Mouse (Mus musculus): ENCODE measurements around the gene Tnfsf13. TPM values are rescaled to one million over a fixed set of nuclear protein-coding genes. Genes with fewer than 3 reads are reported as not detected.

Tnfsf13 gene
- polyA plus RNA-seq, 1 experiment from 2014 or later, result 0.55 TPM

- Histone ChIP-seq H3K4me2 (replicated peaks) (no peak overlapping the region), H3K4me1 (replicated peaks; ENCODE audit: control insufficient read depth, insufficient read depth, low read length) (0 out of 2 replicates have a peak, but pooled peaks cover 3% of the 10 kb centered on the region), H3K27ac (no peak overlapping the region), H3K27me3 (ENCODE audit: control insufficient read depth, insufficient read depth, low read length) (no peaks in the 10 kb centered on the region), H3K9me3 (ENCODE audit: control insufficient read depth, low read length) (no peaks in the 10 kb centered on the region), H3K4me3 (replicated peaks; ENCODE audit: low read length) (no peak overlapping the region), H3K36me3 (replicated peaks; ENCODE audit: control insufficient read depth, insufficient read depth) (no peaks in the 10 kb centered on the region), H3K9ac (no peak overlapping the region)
- no peak for ATAC-seq (ENCODE audit: low FRiP score)
- 26% methylated on average over 5 of the region's 5 CpGs for WGBS
- DNase-seq (ENCODE audit: low spot score), result no peak
These were observed 30.3 kb upstream of the Tnfsf13 start for GRCm38 (mm10) chr11:69715929-69716328.

- H3K27me3 ChIP-seq (ENCODE audit: control insufficient read depth, insufficient read depth, low read length), result no peaks in the 10 kb centered on the region
- no peaks in the 10 kb centered on the region for H3K36me3 ChIP-seq (replicated peaks; ENCODE audit: control insufficient read depth, insufficient read depth)
- H3K4me1 ChIP-seq (replicated peaks; ENCODE audit: control insufficient read depth, insufficient read depth, low read length), result 0 out of 2 replicates have a peak, but pooled peaks cover 3% of the 10 kb centered on the region
- 59% methylated on average over 9 of the region's 9 CpGs for WGBS
- no peak overlapping the region for H3K4me3 ChIP-seq (replicated peaks; ENCODE audit: low read length)
- H3K4me2 ChIP-seq (replicated peaks), result no peak overlapping the region
- H3K27ac ChIP-seq, result no peak overlapping the region
- ATAC-seq (ENCODE audit: low FRiP score) (no peak), DNase-seq (ENCODE audit: low spot score) (no peak)
- H3K9ac ChIP-seq, result no peak overlapping the region
- H3K9me3 ChIP-seq (ENCODE audit: control insufficient read depth, low read length), result no peaks in the 10 kb centered on the region
These were observed 29.9 kb upstream of the Tnfsf13 start for GRCm38 (mm10) chr11:69715482-69715881.

- Histone ChIP-seq H3K4me1 (replicated peaks; ENCODE audit: control insufficient read depth, insufficient read depth, low read length) (0 out of 2 replicates have a peak, but pooled peaks cover 3% of the 10 kb centered on the region), H3K36me3 (replicated peaks; ENCODE audit: control insufficient read depth, insufficient read depth) (no peaks in the 10 kb centered on the region), H3K27ac (no peak overlapping the region), H3K9ac (no peak overlapping the region), H3K4me3 (replicated peaks; ENCODE audit: low read length) (no peak overlapping the region), H3K9me3 (ENCODE audit: control insufficient read depth, low read length) (no peaks in the 10 kb centered on the region), H3K27me3 (ENCODE audit: control insufficient read depth, insufficient read depth, low read length) (no peaks in the 10 kb centered on the region), H3K4me2 (replicated peaks) (no peak overlapping the region)
- no peak for DNase-seq (ENCODE audit: low spot score)
- WGBS, result 75% methylated on average over 18 of the region's 18 CpGs
- no peak for ATAC-seq (ENCODE audit: low FRiP score)
These were observed 29.2 kb upstream of the Tnfsf13 start for GRCm38 (mm10) chr11:69714636-69715329.

- Histone ChIP-seq H3K4me1 (replicated peaks; ENCODE audit: control insufficient read depth, insufficient read depth, low read length) (no peaks in the 10 kb centered on the region), H3K9ac (no peak overlapping the region), H3K36me3 (replicated peaks; ENCODE audit: control insufficient read depth, insufficient read depth) (no peaks in the 10 kb centered on the region), H3K27ac (no peak overlapping the region), H3K27me3 (ENCODE audit: control insufficient read depth, insufficient read depth, low read length) (no peaks in the 10 kb centered on the region), H3K9me3 (ENCODE audit: control insufficient read depth, low read length) (no peaks in the 10 kb centered on the region), H3K4me3 (replicated peaks; ENCODE audit: low read length) (no peak overlapping the region), H3K4me2 (replicated peaks) (no peak overlapping the region)
- ATAC-seq (ENCODE audit: low FRiP score) (no peak), DNase-seq (ENCODE audit: low spot score) (no peak)
- WGBS, result 79% methylated on average over 20 of the region's 20 CpGs
These were observed 27.5 kb upstream of the Tnfsf13 start for GRCm38 (mm10) chr11:69712954-69713672.

GRCm38 (mm10) chr11:69711082-69711481 is 25.5 kb upstream of the Tnfsf13 start:
- Histone ChIP-seq H3K27ac (no peak overlapping the region), H3K4me1 (replicated peaks; ENCODE audit: control insufficient read depth, insufficient read depth, low read length) (no peaks in the 10 kb centered on the region), H3K4me2 (replicated peaks) (no peak overlapping the region), H3K9ac (no peak overlapping the region), H3K4me3 (replicated peaks; ENCODE audit: low read length) (no peak overlapping the region), H3K9me3 (ENCODE audit: control insufficient read depth, low read length) (no peaks in the 10 kb centered on the region), H3K27me3 (ENCODE audit: control insufficient read depth, insufficient read depth, low read length) (no peaks in the 10 kb centered on the region), H3K36me3 (replicated peaks; ENCODE audit: control insufficient read depth, insufficient read depth) (no peaks in the 10 kb centered on the region)
- no peak for DNase-seq (ENCODE audit: low spot score)
- ATAC-seq (ENCODE audit: low FRiP score), result no peak
- whole genome bisulfite sequencing, result 91% methylated on average over 2 of the region's 2 CpGs

GRCm38 (mm10) chr11:69710470-69710869 is 24.9 kb upstream of the Tnfsf13 start:
- DNase-seq (ENCODE audit: low spot score) (no peak), ATAC-seq (ENCODE audit: low FRiP score) (no peak)
- Histone ChIP-seq H3K27ac (no peak overlapping the region), H3K9ac (no peak overlapping the region), H3K4me3 (replicated peaks; ENCODE audit: low read length) (no peak overlapping the region), H3K36me3 (replicated peaks; ENCODE audit: control insufficient read depth, insufficient read depth) (no peaks in the 10 kb centered on the region), H3K4me2 (replicated peaks) (no peak overlapping the region), H3K4me1 (replicated peaks; ENCODE audit: control insufficient read depth, insufficient read depth, low read length) (no peaks in the 10 kb centered on the region), H3K27me3 (ENCODE audit: control insufficient read depth, insufficient read depth, low read length) (no peaks in the 10 kb centered on the region), H3K9me3 (ENCODE audit: control insufficient read depth, low read length) (no peaks in the 10 kb centered on the region)
- WGBS, result 71% methylated on average over 3 of the region's 3 CpGs

- H3K36me3 ChIP-seq (replicated peaks; ENCODE audit: control insufficient read depth, insufficient read depth), result no peaks in the 10 kb centered on the region
- no peak overlapping the region for H3K27ac ChIP-seq
- H3K9ac ChIP-seq, result no peak overlapping the region
- H3K9me3 ChIP-seq (ENCODE audit: control insufficient read depth, low read length), result no peaks in the 10 kb centered on the region
- no peaks in the 10 kb centered on the region for H3K4me1 ChIP-seq (replicated peaks; ENCODE audit: control insufficient read depth, insufficient read depth, low read length)
- H3K4me3 ChIP-seq (replicated peaks; ENCODE audit: low read length), result no peak overlapping the region
- ATAC-seq (ENCODE audit: low FRiP score) (no peak), DNase-seq (ENCODE audit: low spot score) (no peak)
- 63% methylated on average over 11 of the region's 11 CpGs for WGBS
- no peak overlapping the region for H3K4me2 ChIP-seq (replicated peaks)
- H3K27me3 ChIP-seq (ENCODE audit: control insufficient read depth, insufficient read depth, low read length), result no peaks in the 10 kb centered on the region
These were observed 24.2 kb upstream of the Tnfsf13 start for GRCm38 (mm10) chr11:69709554-69710446.

GRCm38 (mm10) chr11:69708614-69709265 is 23.2 kb upstream of the Tnfsf13 start:
- Histone ChIP-seq H3K27me3 (ENCODE audit: control insufficient read depth, insufficient read depth, low read length) (no peaks in the 10 kb centered on the region), H3K36me3 (replicated peaks; ENCODE audit: control insufficient read depth, insufficient read depth) (no peaks in the 10 kb centered on the region), H3K9ac (no peak overlapping the region), H3K9me3 (ENCODE audit: control insufficient read depth, low read length) (no peaks in the 10 kb centered on the region), H3K4me1 (replicated peaks; ENCODE audit: control insufficient read depth, insufficient read depth, low read length) (no peaks in the 10 kb centered on the region), H3K4me2 (replicated peaks) (no peak overlapping the region), H3K4me3 (replicated peaks; ENCODE audit: low read length) (no peak overlapping the region), H3K27ac (no peak overlapping the region)
- ATAC-seq (ENCODE audit: low FRiP score), result no peak
- 87% methylated on average over 3 of the region's 3 CpGs for WGBS
- DNase-seq (ENCODE audit: low spot score), result no peak
